Mouse (Mus musculus) neural tube, embryonic 11.5 days (tissue): ENCODE measurements around the gene Il4. TPM values are rescaled to one million over a fixed set of nuclear protein-coding genes. Genes with fewer than 3 reads are reported as not detected.

Experiments used
- ATAC-seq: fragments of 200-750 bp; cut with Nextera tagmentation; 2 replicates; pipeline ENCODE4 v1.8.0; 2017; ENCODE audit warnings: moderate number of reproducible peaks, mild to moderate bottlenecking, moderate TSS enrichment, moderate library complexity; ENCODE audit not compliant: insufficient read depth, low FRiP score, low TSS enrichment
- DNase-seq: peaks from one replicate; pipeline ENCODE4 v3.0.0-alpha.2; 2015; ENCODE audit warnings: low spot score
- H3K27ac ChIP-seq: fragments of 300-500 bp; sonication (generic); 2 replicates; pipeline ENCODE4 v1.5.1; 2014; ENCODE audit warnings: low read depth, mild to moderate bottlenecking, low read length
- H3K27me3 ChIP-seq: fragments of 300-500 bp; sonication (generic); 2 replicates; pipeline ENCODE4 v1.6.1; 2014; ENCODE audit warnings: mild to moderate bottlenecking, low read length, mixed read lengths; ENCODE audit not compliant: control insufficient read depth, insufficient read depth
- H3K36me3 ChIP-seq: fragments of 300-500 bp; sonication (generic); 2 replicates; pipeline ENCODE4 v1.6.1; 2014; ENCODE audit warnings: mild to moderate bottlenecking, low read length, moderate library complexity, mixed read lengths; ENCODE audit not compliant: control insufficient read depth, insufficient read depth
- H3K4me1 ChIP-seq: fragments of 300-500 bp; sonication (generic); 2 replicates; pipeline ENCODE4 v1.6.1; 2014; ENCODE audit warnings: low read length, mixed read lengths; ENCODE audit not compliant: control insufficient read depth, insufficient read depth
- H3K4me2 ChIP-seq: fragments of 300-500 bp; sonication (generic); 2 replicates; pipeline ENCODE4 v1.6.1; 2014; ENCODE audit warnings: low read depth, mild to moderate bottlenecking, moderate library complexity
- H3K4me3 ChIP-seq: fragments of 300-500 bp; sonication (generic); 2 replicates; pipeline ENCODE4 v1.5.1; 2014; ENCODE audit warnings: low read depth, low read length
- H3K9ac ChIP-seq: fragments of 300-500 bp; sonication (generic); 2 replicates; pipeline ENCODE4 v1.6.1; 2014; ENCODE audit warnings: mild to moderate bottlenecking, low read length
- H3K9me3 ChIP-seq: fragments of 300-500 bp; sonication (generic); 2 replicates; pipeline ENCODE4 v1.6.1; 2016; ENCODE audit warnings: low read length; ENCODE audit not compliant: control insufficient read depth
- WGBS: fragments of 180-500 bp; shearing (Covaris S2); extraction: QIAGEN DNeasy Blood & Tissue Kit; methylation state at CpG from one replicate; pipeline ENCODE4 v1.1.7; 2014; 5-methylcytosine and 5-hydroxymethylcytosine counted together
- polyA plus RNA-seq: library from polyadenylated mRNA; unstranded; fragments of >200 nt; fragmentation: Nextera tagmentation; extraction: Ambion mirVana; gene quantifications from 2 replicates; pipeline ENCODE4 v1.2.1, GENCODE M21; 2014

Il4 gene
- polyA plus RNA-seq: 2.5 and 4.0 TPM in 2 replicates

DNA sequence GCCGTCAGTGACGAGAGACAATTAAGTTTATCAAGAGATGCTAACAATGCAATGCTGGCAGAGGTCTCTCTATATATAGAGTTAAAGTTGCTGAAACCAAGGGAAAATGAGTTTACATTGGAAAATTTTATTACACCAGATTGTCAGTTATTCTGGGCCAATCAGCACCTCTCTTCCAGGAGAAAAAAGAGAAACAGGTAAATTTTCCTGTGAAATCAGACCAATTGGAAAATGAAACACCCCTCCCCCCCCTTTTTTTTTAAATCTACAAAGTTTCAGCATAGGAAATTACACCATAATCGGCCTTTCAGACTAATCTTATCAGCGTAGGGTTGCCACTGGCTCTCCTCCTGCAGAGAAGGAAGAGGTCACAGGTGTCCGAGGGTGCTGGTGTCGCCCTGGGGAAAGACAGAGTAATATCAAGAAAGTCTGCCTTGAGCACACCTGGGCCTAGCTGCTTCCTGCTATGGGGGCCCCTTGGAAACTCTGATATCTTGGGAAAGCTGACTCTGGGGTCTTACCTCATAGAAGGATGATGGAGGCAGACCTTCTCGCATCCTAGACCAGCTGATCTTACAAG is at the start of gene Il4:
Gene Il4 (minus strand): TSS at position 51 of the 580 bp plus-strand sequence.
- Histone ChIP-seq H3K4me3 (no peak within 1 kb of the TSS), H3K9me3 (no peaks in the 10 kb centered on the region), H3K9ac (no peak within 1 kb of the TSS), H3K27ac (no peak within 1 kb of the TSS), H3K27me3 (no peaks in the 10 kb centered on the region), H3K4me2 (no peak within 1 kb of the TSS), H3K36me3 (no peaks in the 10 kb centered on the region), H3K4me1 (no peaks in the 10 kb centered on the region)
- ATAC-seq: no peak
- 83% methylated on average over 7 of the region's 7 CpGs for WGBS
- DNase-seq: no peak

DNA sequence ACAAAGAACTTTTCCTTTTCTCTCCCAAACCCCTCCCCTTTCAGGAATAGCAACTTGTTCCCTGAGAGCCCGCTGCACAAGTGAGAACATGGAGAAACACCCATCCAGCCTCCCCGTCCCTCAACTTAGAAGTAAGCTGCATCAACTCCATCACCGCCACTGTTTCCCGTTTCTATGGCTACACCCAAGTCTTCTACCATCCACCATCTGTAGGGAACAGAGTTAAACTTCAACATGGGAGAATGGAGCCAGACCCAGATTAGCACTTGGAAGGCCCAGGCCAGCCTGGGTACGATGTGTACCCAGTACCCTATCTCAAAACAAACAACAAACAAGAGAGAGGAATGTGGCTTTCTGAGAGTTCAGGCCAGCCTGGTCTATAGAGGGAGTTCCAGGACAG is 45.6 kb upstream of the Il4 start:
- no peaks in the 10 kb centered on the region for H3K9me3 ChIP-seq
- H3K36me3 ChIP-seq: 0 out of 2 replicates have a peak, but pooled peaks cover 3% of the 10 kb centered on the region
- H3K4me3 ChIP-seq: no peak overlapping the region
- H3K9ac ChIP-seq: no peak overlapping the region
- H3K27ac ChIP-seq: no peak overlapping the region
- 81% methylated on average over 5 of the region's 5 CpGs for WGBS
- H3K4me1 ChIP-seq: no peaks in the 10 kb centered on the region
- DNase-seq: no peak
- H3K4me2 ChIP-seq: no peak overlapping the region
- no peak for ATAC-seq
- H3K27me3 ChIP-seq: no peaks in the 10 kb centered on the region

DNA sequence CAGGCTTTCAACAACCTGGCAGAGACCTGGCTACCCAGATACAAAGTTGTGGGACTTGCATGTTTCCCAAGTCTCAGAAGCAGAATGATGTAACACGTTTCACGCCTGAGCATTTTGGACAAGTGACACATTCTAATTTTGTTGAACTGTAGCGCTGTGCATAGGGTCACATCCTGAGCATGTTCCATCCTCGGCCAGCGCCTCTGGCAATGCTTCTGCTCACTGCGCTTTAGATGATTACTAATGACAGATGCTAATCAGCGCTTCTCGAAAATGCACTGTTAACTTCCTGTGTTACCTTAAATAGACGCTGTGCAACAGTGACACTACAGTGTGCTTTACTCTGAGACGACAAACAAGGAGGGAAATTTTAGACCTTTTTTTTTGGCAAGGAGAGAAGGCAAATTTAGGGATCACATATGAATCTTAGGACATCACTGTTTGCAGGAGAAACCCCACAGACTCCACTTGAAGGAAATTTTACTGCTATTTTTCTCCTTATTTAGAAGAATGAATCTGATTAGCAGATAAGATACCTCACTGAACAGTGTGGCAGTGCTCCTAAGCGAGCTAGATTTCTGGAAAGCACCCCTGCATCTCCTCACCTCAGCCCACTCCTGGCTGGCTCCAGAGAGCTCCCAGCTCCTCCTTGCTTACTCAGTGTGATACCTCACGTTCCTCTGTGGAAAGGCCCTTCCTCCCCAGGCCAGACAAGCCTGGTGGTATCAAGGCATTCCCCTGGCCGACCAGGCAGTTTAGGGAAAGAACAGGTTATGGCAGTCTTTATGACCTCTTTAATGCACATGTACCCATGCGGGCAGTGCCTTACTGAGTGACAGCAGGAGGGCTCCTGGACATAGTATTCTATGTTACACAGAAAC is 44.6 kb upstream of the Il4 start:
- WGBS: 86% methylated on average over 14 of the region's 14 CpGs
- H3K4me2 ChIP-seq: no peak overlapping the region
- H3K9me3 ChIP-seq: no peaks in the 10 kb centered on the region
- no peak overlapping the region for H3K4me3 ChIP-seq
- H3K36me3 ChIP-seq: no peaks in the 10 kb centered on the region
- no peak overlapping the region for H3K9ac ChIP-seq
- DNase-seq (no peak), ATAC-seq (no peak)
- H3K4me1 ChIP-seq: no peaks in the 10 kb centered on the region
- H3K27ac ChIP-seq: no peak overlapping the region
- no peaks in the 10 kb centered on the region for H3K27me3 ChIP-seq

DNA sequence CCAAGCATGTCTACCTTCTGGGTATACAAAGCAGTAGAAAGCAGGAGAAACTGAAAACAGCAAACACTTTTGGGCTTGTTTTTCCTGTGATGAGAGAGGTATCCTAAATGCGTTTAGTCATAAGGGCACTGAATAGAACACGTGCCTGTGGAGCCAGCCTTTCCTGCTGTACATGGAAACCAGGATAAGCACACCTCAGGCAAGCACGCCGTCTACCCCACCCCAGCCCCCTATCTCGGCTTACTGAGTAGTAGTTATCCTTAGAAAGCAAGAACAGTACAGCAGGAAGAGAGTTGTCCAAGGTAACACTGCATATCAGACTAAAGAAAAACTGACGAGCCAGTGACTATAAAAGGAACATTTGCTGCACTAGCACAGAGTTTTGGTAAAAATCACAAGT is 39.4 kb upstream of the Il4 start:
- ATAC-seq: no peak

DNA sequence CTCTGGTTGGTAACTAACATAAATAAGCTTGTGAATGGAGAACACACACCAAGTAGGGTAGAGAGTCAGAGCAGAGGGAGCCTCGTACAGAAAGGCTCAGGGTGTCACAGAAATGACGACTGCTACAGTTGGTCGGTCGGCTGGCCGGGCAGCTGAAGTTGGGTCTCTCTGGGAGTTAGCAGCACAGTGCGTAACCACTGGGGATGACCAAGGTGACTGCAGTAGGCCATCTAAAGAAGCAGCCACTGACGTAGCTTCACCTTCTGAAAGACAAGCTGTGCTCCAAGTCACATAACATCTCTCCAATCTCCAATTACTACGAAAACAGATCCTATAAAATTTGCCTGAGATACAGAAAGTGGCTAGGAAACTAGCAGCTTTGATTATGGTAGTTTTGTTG is 38.9 kb upstream of the Il4 start:
- H3K27ac ChIP-seq: no peak overlapping the region
- H3K9me3 ChIP-seq: no peaks in the 10 kb centered on the region
- H3K27me3 ChIP-seq: no peaks in the 10 kb centered on the region
- no peaks in the 10 kb centered on the region for H3K4me1 ChIP-seq
- no peak overlapping the region for H3K4me3 ChIP-seq
- H3K36me3 ChIP-seq: 0 out of 2 replicates have a peak, but pooled peaks cover 3% of the 10 kb centered on the region
- no peak overlapping the region for H3K9ac ChIP-seq
- ATAC-seq (no peak), DNase-seq (no peak)
- 91% methylated on average over 8 of the region's 8 CpGs for WGBS
- H3K4me2 ChIP-seq: no peak overlapping the region

More for the DNA sequence above, 39.4 kb upstream of the Il4 start:
- Histone ChIP-seq H3K27ac (no peak overlapping the region), H3K9me3 (no peaks in the 10 kb centered on the region), H3K36me3 (0 out of 2 replicates have a peak, but pooled peaks cover 3% of the 10 kb centered on the region), H3K4me1 (no peaks in the 10 kb centered on the region), H3K4me2 (no peak overlapping the region), H3K27me3 (no peaks in the 10 kb centered on the region), H3K4me3 (no peak overlapping the region), H3K9ac (no peak overlapping the region)
- DNase-seq: no peak
- 92% methylated on average over 6 of the region's 6 CpGs for WGBS

DNA sequence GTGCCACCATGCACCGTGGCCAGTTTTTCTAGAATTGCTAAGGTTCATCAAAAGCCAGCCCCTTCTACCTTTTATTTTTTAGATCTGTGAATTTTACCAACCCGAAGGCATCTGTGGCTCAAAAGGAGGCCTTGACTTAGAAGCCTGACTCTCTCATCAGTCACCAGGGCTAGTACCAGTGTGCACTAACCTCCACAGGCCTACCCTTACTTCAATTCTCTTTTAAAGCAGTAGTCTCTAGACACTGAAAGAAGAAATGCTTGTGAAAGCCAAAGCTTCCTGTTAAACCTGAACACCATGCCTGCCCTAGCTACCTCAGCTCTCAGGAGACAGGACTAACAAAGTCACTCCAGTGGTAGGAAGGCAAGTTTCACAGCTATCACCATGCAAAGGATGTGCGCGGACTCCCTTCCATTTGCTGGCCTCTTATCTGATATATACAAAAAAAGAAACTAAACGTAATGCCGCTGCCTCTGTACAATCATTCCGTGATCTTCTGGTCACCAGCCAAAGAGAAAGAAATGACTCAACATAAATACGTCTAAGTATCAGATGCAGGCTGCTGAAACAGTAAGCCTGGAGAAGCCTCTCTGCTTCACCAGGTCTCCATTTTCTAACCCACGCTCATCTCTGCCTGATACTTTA is 38.2 kb upstream of the Il4 start:
- no peaks in the 10 kb centered on the region for H3K27me3 ChIP-seq
- DNase-seq (no peak), ATAC-seq (no peak)
- H3K36me3 ChIP-seq: peaks cover 3% of the 10 kb centered on the region; the same call in 1 of the 2 replicates
- WGBS: 94% methylated on average over 9 of the region's 9 CpGs
- H3K4me1 ChIP-seq: no peaks in the 10 kb centered on the region
- H3K9ac ChIP-seq: no peak overlapping the region
- no peak overlapping the region for H3K4me3 ChIP-seq
- H3K4me2 ChIP-seq: no peak overlapping the region
- no peak overlapping the region for H3K27ac ChIP-seq
- no peaks in the 10 kb centered on the region for H3K9me3 ChIP-seq

DNA sequence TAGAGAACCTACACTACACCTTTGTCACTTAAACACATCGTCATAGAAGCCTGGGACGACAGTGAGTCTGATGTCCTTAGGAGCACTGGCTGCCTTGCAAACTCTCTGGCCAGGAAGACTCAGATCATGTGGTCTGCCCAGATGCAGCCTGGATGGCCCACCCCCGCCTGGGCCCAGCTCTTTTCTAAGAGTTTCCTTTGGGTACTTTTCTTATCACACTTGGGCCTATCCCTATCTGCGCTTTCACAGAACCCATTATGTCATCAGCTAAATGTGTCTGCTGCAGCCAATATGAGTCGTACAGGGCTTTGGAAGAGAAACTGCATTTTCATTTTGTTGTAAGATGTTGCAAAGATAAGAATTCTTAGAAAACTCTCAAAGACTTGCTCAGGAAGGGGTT is 36.6 kb upstream of the Il4 start:
- H3K27ac ChIP-seq: no peak overlapping the region
- WGBS: 93% methylated on average over 5 of the region's 5 CpGs
- H3K4me2 ChIP-seq: no peak overlapping the region
- no peaks in the 10 kb centered on the region for H3K4me1 ChIP-seq
- no peaks in the 10 kb centered on the region for H3K9me3 ChIP-seq
- no peak for DNase-seq
- H3K4me3 ChIP-seq: no peak overlapping the region
- H3K9ac ChIP-seq: no peak overlapping the region
- H3K36me3 ChIP-seq: peaks cover 5% of the 10 kb centered on the region
- H3K27me3 ChIP-seq: no peaks in the 10 kb centered on the region
- no peak for ATAC-seq

DNA sequence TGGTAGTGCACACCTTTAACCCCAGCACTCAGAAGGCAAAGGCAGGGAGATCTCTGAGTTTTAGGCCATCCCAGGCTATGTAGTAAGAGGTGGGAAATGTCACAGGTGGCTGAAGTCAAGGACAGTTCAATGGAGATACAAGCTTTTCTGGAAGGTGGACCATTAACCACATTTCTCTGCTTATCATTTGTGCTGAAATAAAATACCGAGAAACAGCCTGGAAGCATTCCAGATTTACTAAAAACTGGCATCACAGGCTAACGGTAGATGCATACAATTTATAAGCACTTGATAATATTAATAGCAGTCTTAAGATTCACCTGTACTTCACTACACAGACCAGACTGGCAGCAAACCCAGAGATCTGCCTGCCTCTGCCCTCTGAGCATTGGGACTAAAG is 34.0 kb upstream of the Il4 start:
- peaks cover 5% of the 10 kb centered on the region for H3K36me3 ChIP-seq

More for the DNA sequence above, 34.0 kb upstream of the Il4 start:
- Histone ChIP-seq H3K4me2 (no peak overlapping the region), H3K9ac (no peak overlapping the region), H3K4me1 (no peaks in the 10 kb centered on the region), H3K9me3 (no peaks in the 10 kb centered on the region), H3K27ac (no peak overlapping the region), H3K4me3 (no peak overlapping the region), H3K27me3 (no peaks in the 10 kb centered on the region)
- no peak for DNase-seq
- WGBS: 93% methylated on average over 2 of the region's 2 CpGs
- no peak for ATAC-seq
